Mouse (Mus musculus) cerebral cortex, adult 2 months (tissue): Measurements from ENCODE around the gene Ern1.

ENCODE experiments used
- WGBS: fragments of 180-500 bp; shearing (Covaris S2); methylation state at CpG from one replicate; pipeline ENCODE4 v1.1.7; 2018; 5-methylcytosine and 5-hydroxymethylcytosine counted together

Gene Ern1

GRCm38 (mm10) chr11:106487733-106488115 is at the start of gene Ern1:
TSS of gene Ern1 (minus strand) at chr11:106487852.
- WGBS = under 1% methylated on average over 24 of the region's 28 CpGs

- whole genome bisulfite sequencing = 33% methylated on average over 11 of the region's 11 CpGs
Measured at GRCm38 (mm10) chr11:106536253-106536912, 48.7 kb upstream of the Ern1 start.

GRCm38 (mm10) chr11:106535660-106536252 is 48.1 kb upstream of the Ern1 start:
- 77% methylated on average over 9 of the region's 9 CpGs for WGBS

- 93% methylated on average over 9 of the region's 9 CpGs for WGBS
Measured at GRCm38 (mm10) chr11:106532248-106532790, 44.7 kb upstream of the Ern1 start.

- 86% methylated on average over 5 of the region's 5 CpGs for WGBS
Measured at GRCm38 (mm10) chr11:106529786-106530185, 42.1 kb upstream of the Ern1 start.

- 92% methylated on average over 4 of the region's 4 CpGs for WGBS
Measured at GRCm38 (mm10) chr11:106529113-106529512, 41.5 kb upstream of the Ern1 start.

GRCm38 (mm10) chr11:106527926-106528325 is 40.3 kb upstream of the Ern1 start:
- 19% methylated on average over 1 of the region's 1 CpGs for WGBS

GRCm38 (mm10) chr11:106527147-106527821 is 39.6 kb upstream of the Ern1 start:
- WGBS = 73% methylated on average over 10 of the region's 10 CpGs

- 72% methylated on average over 3 of the region's 3 CpGs for WGBS
Measured at GRCm38 (mm10) chr11:106522538-106522937, 34.9 kb upstream of the Ern1 start.

- 63% methylated on average over 4 of the region's 4 CpGs for WGBS
Measured at GRCm38 (mm10) chr11:106521612-106522011, 34.0 kb upstream of the Ern1 start.

GRCm38 (mm10) chr11:106520404-106520803 is 32.8 kb upstream of the Ern1 start:
- 49% methylated on average over 3 of the region's 3 CpGs for WGBS

- 81% methylated on average over 4 of the region's 4 CpGs for WGBS
Measured at GRCm38 (mm10) chr11:106519519-106519918, 31.9 kb upstream of the Ern1 start.

GRCm38 (mm10) chr11:106518391-106518790 is 30.7 kb upstream of the Ern1 start:
- WGBS = 57% methylated on average over 4 of the region's 4 CpGs

GRCm38 (mm10) chr11:106515079-106515745 is 27.6 kb upstream of the Ern1 start:
- 48% methylated on average over 16 of the region's 16 CpGs for WGBS

GRCm38 (mm10) chr11:106514446-106514845 is 26.8 kb upstream of the Ern1 start:
- WGBS = 77% methylated on average over 5 of the region's 5 CpGs

GRCm38 (mm10) chr11:106513166-106513565 is 25.5 kb upstream of the Ern1 start:
- WGBS = 50% methylated on average over 2 of the region's 2 CpGs

GRCm38 (mm10) chr11:106512006-106512390 is 24.3 kb upstream of the Ern1 start:
- WGBS = 96% methylated on average over 7 of the region's 7 CpGs

GRCm38 (mm10) chr11:106511236-106512005 is 23.8 kb upstream of the Ern1 start:
- 92% methylated on average over 14 of the region's 14 CpGs for WGBS

GRCm38 (mm10) chr11:106507638-106508037 is 20.0 kb upstream of the Ern1 start:
- WGBS = 83% methylated on average over 7 of the region's 7 CpGs

GRCm38 (mm10) chr11:106506211-106506610 is 18.6 kb upstream of the Ern1 start:
- 85% methylated on average over 6 of the region's 6 CpGs for WGBS

GRCm38 (mm10) chr11:106503425-106503717 is 15.7 kb upstream of the Ern1 start:
- WGBS = 56% methylated on average over 4 of the region's 4 CpGs
